Mouse (Mus musculus) frontal cortex, postnatal 25 days (tissue): ENCODE data around the gene Zfp212.

ENCODE experiments used
- DNase-seq, 2 experiments: peaks; one replicate each; pipeline ENCODE4 v3.0.0; 2022; ENCODE audit warnings: low spot score in 2 of 2

The Zfp212 gene

DNA sequence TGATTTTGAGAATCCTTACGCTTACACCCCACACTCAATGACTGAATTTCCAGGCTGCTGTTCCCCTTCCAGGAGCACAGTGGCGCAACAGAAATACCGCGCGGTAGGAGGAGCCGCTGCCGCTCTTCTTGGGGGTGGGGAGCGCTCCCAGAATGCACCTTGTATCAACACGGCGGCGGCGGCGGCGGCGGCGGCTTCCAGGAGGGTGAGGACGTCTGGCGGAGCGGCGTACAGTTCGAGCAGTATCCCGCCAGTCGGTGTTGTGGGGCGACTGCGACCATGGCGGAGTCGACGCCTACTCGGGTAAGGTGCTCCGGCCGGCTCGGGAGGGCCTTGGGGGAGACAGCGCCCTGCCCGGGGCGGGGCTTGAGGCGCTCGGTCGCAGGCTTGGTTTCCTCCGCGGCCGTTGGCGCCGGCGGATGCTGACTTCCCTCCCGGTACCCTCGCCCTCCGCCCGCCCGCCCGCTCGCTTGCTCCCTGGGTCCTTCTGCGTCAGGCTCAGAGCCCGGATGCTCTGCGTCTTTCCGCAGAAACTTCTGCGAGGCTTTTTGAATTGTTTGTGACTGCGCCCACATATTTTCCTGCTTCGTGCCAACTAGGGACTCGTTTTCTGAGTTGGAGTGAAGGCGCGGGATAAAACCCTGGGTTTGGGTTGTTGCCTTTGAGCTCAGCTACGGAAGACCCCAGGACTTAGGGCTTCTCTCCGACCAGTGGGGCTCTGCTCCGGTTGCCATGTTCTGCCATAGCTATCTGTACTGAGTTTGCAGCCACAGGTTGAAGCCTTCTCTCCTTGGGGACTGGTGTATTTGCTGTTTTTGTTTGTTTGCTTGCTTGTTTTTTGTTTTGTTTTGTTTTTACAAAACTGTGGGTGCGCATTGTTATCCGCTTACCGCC is at the start of gene Zfp212:
Zfp212 (plus strand) TSS at position 30 of the 894 bp plus-strand sequence.
- peak; percentile 76 to 82 for DNase-seq

GRCm38 (mm10) chr6:47872266-47872665 is 48.0 kb upstream of the Zfp212 start:
- no peak for DNase-seq

DNA sequence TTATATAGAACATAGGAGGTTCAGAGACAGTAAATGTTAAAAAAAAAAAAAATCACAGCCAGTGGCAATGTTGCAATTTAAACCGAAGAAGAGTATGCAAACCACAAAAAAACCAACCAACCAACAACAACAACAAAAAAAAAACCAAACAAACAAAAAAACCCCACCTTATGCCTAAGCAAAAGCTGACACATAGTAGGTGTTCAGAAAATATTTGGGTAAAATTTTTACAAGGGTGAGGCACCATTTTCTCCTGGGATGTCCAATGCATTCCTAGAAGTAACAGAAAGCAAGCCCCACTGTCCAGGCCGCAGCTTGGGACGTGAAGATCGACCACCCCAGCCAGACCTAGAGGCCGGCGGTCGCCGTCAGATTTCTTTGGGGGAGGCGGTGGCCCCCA is 43.2 kb upstream of the Zfp212 start, which contains the start of gene Zfp282:
Zfp282 (plus strand) TSS at position 147 of the 400 bp plus-strand sequence.
- DNase-seq, result no peak

- peak; percentile 76 to 81 for DNase-seq
Observed at GRCm38 (mm10) chr6:47877461-47878132, 42.7 kb upstream of the Zfp212 start.

- no peak for DNase-seq
Observed at GRCm38 (mm10) chr6:47878133-47878514, 42.2 kb upstream of the Zfp212 start.

DNA sequence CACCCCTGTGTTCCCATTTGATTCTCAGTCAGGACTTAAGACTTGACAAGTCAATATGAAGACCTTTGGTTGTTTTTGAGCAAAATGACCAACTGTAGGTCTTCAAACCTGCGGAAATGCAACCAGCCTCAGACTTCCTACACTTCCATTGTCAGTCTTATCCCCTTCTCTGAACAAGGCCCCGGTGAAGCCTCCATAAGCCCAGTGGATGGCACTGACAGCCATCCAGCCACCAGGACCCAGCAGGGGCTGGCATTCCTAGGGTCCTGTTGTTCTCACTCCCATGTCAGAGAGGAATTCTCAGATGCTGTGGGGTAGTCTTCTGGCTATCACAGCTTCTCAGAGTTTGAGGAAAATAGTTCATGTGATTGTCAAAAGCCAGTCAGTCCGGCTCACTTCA is 41.7 kb upstream of the Zfp212 start:
- DNase-seq, result no peak

- no peak for DNase-seq
Observed at GRCm38 (mm10) chr6:47879049-47879716, 41.1 kb upstream of the Zfp212 start.

DNA sequence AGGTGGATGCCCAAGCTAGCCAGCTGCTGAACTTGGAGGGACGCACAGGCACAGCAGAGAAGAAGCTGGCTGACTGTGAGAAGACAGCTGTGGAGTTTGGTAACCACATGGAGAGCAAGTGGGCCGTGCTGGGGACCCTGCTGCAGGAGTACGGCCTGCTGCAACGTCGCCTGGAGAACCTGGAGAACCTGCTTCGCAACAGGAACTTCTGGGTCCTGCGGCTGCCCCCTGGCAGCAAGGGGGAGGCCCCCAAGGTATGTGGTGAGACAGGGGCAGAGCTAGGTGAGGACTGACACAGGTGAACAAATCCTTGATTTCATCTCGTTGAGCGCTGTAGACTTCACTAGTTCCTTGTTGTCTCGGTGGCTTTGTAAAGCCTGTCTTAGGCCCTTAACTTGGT is 40.1 kb upstream of the Zfp212 start:
- no peak for DNase-seq

DNA sequence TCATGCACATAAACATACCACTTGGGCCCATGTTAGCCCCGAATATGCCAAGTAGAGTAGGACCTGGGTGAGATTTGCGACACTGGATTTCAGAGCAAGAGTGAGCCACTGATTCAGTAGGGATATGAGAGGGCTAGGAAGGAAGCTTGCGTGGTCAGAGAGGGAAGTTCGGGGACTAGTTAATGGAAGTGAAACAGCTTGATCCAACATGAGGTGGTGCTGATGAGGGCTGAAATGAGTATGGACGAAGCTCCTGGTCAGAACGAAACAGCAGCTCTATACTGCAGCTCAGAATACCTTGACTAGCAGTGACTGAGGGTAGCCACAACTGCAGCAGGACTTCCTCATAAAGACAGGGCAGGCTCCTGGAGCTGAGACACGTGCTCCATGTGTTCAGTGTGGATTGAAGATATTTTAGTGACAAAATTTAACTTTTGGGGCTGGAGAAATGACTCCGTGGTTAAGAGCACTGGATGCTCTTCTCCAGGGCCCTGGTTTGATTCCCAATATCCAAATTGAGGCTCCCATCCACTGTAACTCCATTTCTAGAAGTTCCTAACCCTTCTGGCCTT is 31.4 kb upstream of the Zfp212 start:
- no peak for DNase-seq

DNA sequence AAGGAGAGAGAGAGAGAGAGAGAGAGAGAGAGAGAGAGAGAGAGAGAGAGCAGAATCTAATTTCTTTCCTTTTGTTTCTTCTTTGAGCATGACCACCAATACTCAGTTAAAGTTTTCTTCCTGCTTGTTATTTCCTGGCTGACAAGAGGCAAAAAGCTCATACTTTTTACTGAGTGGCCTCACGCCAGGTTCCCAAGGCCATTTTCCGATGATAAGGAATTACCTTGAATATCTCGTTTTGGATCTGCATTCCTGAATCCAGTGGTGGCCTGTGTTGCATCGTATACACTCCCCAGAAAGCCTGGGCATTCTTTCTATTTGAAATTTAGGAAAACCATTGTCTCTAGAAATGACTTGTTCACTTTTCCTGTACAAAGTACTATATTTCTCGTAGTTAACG is 20.9 kb upstream of the Zfp212 start:
- DNase-seq, result no peak

DNA sequence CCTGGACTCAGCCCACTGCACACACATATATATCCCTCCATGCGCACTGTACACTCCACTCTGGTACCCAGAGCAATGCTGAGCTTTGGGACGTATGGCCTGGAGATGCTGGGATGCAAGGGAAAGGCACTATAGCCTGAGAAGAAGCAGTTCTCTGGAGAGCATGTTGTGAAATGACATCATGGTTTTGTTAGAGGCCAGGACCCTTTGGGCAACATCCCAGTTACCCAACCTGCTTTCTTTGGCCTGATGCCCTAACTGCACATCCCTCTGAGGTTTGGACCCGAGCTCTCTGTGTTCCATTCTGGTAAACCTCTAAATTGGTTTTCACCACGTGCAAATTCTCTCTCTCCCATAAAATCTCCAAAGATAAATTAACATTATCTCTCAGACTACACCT is 16.7 kb upstream of the Zfp212 start:
- DNase-seq, result no peak

DNA sequence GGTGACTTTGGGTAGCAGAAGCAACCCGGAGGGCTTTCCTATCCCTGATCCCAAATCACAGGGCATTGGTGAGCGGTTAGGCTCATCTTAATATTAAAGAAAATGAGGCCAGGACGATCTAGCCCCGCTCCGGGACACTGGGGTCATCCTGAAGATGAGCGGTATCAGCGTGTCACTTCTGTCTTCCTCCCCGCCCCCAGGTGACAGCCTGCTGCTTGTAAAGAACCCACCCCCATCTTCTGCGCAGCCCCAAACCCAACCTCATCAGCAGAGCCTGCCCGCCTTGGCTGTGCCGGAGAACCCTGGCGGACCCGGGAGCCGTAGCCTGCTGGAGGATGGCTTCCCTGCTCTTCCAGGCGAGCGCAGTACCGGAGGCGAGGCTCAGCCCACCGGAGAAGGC is 15.9 kb upstream of the Zfp212 start:
- no peak for DNase-seq

GRCm38 (mm10) chr6:47904917-47905695 is 15.2 kb upstream of the Zfp212 start:
- DNase-seq, result no peak

- DNase-seq, result no peak
Observed at GRCm38 (mm10) chr6:47906326-47906725, 13.9 kb upstream of the Zfp212 start.

DNA sequence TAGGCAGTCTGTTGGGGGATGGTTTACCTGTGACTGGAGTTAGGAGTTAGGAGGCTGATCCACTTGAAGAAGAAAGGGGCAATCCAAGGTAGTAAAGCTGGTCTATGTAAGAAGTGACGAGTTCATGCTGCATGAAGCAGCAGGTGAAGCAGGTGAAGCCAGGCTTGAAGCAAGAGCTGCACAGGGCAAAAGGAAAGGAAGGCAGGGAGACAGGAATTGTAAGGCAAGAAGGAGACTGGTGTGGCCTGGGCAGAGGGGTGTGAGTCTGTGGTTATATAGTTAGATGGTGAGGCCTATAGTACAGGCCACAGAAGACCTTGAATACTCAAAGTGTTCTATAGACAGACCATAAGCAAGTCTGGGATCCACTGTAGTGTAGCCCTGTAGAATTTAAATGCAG is 11.3 kb upstream of the Zfp212 start:
- DNase-seq, result no peak

GRCm38 (mm10) chr6:47911650-47912049 is 8.6 kb upstream of the Zfp212 start:
- no peak for DNase-seq

DNA sequence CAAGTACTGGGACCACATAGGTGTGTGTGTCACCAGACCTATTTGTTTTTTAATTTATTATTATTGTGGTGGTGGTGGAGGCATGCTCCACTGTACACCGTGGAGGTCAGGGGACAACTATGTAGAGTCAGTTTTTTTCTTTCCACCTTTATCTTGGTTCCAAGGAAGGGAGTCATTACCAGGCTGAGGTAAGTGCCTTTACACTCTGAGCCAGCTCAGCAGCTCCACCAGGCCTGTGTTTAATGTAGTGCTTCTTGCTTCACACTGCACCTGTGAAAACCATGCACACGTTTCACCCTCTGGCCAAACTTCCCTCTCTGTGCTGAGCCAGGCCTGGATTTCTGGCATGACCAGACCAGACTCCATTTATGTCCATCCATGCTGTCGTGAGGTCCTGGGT is 7.3 kb upstream of the Zfp212 start:
- DNase-seq, result no peak

DNA sequence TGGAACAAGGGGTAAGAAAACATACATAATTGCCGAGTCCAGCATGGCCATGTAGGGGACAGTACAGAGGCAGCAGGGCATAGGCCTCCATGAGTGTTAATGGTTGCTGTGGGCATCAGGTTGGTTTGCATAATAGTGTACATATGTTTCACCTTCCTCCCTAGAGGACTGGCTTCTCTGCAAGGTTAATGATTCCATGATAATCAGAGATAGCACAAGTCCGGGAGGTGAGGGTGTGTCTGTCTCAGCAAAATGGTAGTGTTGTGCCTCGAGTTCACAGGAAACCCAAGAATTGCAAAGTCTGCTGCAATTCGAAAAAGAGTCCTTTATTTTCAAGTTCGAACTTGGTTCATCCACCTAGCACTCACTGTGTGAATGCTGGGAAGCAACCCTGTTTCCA is 3.2 kb upstream of the Zfp212 start:
- DNase-seq, result no peak

DNA sequence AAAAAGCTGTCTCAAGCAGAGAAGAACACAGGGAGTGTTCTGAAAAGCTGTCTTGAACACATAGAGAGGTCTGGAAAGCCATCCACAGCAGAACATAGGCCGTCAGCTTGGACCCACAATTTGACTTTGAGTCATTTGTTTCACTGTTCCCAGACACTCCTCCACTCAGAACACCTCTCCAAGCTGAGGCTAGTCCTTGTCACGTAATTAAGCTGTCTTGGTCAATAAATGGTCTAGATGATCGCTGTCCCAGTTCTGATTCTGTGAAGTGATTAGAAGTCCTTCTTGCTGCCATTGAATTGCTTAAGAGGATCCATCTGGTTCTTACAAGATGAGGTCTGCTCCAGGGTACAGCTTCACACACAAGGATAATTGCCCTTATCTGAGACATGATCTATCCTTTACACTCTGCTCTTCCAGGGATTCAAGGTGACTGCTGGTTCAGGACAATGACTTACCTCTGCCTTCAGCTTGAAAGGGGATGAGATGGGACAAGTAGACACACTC is 1.5 kb upstream of the Zfp212 start:
- DNase-seq, result no peak

DNA sequence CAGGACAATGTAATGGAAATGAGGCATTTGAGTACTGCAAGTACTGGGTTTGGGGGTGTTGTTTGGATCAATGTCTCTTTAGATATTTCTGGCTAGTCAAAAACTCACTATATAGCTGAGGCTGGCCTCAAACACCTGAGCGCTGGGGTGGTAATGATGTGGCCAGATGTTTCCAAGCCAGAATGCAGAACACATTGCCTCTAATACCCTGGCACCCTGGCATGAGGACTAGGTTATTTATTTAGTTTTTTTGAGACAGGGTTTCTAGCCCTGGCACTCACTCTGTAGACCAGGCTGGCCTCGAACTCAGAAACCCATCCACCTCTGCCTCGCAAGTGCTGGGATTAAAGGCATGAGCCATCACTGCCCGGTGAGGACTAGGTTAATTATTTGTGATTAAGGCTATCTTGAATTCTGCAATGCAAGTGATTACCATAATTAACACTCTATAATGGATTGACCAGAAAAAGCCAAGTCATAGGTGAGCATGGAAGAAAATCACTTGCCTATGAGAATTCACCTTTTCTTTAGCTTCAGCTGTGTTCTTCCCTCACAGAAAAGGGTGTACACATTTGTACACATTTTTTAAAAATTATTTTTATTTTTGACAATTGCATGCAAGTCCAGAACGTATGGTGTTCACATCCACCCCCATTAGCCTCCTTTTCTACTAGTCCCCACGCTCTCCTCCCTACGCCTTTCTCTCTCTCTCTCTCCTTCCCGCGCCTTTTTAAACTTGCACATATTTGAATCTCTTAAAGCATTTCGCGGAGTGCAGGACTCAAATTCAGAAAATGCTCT is 430 bp upstream of the Zfp212 start:
- no peak for DNase-seq
